Mouse (Mus musculus) spleen, postnatal 36 days (tissue): ENCODE measurements at regions not wholly inside any gene's neighbourhood (a gene's known extent, or its start where the extent isn't known, plus 50 kb on each side); places are given as distances from the start of the nearest gene placed in this dataset.

Experiments used
- DNase-seq, 2 experiments: peaks; one replicate each; pipeline ENCODE4 v3.0.0; 2022; ENCODE audit warnings: low spot score in 2 of 2, mixed read lengths in 1 of 2

DNA sequence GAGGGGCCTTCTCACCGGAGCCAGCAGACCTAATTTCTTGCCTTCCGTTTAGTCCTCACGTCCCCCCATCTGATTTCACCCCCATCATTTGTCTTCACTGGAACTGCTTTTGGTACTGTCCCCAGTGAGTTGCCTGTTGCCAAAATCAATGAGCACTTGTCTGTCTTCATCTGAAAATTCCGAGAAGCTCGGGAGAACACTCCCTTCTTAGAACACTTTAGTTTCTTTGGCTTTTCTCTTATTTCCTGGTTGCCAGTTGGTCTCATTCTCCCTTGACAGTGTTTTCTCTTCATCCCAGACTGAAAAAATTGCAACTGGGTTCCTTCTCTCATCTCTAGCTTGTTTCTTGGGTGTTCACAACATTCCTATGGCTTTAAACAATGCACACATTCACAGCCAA is 305.2 kb upstream of the Gm9747 start:
- DNase-seq = peak; percentile 2 to 3

GRCm38 (mm10) chr1:81933064-81933463 is 299.8 kb upstream of the Gm9747 start:
- no peak for DNase-seq

DNA sequence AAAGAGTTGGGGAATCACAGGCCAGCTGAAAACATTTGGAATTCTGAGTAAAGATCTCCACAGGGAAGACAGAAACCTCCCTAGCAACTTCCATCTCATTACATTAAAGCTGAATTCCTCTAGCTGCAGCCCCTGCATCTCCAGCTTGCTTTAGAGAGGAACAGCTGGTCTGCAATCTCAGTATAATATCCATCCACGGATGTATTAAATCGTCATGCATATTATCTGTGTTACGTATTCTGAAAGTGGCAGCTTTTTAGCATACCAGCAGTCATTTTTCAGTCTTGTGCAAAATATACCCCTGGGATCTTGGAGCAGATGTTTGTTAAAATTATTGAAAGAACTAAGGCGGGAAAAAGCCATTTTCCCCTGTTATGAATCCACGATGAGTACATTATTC is 287.7 kb upstream of the Gm9747 start:
- no peak for DNase-seq

- DNase-seq = no peak
Measured at GRCm38 (mm10) chr1:81950140-81950550, 282.8 kb upstream of the Gm9747 start.

GRCm38 (mm10) chr1:81950853-81951252 is 282.1 kb upstream of the Gm9747 start:
- DNase-seq = no peak

DNA sequence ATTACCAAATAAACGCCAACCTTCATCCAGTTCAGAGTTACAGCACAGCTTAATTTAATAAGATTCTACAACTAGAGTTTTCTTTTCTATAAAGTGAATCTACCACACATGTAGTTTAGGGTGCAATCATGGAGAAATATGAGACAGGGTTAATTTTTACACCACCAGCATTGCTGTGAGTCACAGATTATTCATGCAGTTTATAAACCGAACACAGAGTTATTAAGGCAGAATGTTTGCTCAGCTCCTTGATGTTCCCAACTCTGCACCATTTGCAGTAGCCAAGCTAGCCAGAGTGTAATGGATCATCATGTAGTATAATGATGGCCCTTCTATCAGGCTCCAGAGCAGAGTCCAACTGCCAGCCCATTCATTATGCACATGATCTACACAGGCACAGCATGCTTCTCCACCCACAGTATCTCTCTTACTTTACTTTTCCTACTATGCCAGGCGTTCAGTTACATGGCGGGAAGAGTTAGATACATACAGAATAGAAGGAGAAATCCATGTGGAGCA is 281.4 kb upstream of the Gm9747 start:
- DNase-seq = no peak

DNA sequence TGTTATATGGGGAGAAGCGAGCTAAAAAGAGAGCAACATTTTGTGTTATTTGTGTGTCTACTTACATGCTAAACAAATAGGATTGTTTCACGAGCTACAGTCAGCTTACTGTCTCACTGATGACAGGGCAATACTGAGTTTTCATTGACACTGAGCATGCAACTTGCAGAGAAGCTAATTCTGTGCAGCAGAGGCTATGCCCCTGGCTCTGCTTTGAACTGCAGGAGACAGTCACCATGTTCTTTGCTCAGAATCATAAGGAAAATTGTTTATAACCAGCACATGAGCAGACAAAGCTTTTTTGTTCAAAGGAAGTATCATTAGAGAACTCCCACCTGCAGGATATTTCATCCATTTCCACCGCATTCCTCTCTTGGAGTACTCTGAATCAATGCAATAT is 280.8 kb upstream of the Gm9747 start:
- DNase-seq = no peak

DNA sequence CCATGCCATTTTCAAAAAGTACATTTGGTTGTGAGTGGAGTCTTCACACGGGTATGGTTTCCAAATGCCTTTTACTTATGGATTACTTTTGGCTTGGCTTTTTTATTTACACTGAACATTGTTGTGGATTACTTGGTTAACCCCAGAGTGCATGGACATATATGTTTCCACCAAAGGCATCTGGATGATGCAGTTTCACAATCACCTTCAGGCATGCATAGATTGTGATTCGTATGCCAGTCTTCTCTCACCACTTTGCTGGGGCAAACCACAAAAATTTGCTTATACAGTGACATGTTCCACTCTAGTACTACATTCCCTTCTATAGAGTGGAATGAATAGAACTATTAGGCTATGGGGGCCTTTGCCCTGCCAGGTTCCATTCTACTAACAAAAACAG is 278.4 kb upstream of the Gm9747 start:
- no peak for DNase-seq

GRCm38 (mm10) chr1:81967062-81967461 is 265.9 kb upstream of the Gm9747 start:
- no peak for DNase-seq

DNA sequence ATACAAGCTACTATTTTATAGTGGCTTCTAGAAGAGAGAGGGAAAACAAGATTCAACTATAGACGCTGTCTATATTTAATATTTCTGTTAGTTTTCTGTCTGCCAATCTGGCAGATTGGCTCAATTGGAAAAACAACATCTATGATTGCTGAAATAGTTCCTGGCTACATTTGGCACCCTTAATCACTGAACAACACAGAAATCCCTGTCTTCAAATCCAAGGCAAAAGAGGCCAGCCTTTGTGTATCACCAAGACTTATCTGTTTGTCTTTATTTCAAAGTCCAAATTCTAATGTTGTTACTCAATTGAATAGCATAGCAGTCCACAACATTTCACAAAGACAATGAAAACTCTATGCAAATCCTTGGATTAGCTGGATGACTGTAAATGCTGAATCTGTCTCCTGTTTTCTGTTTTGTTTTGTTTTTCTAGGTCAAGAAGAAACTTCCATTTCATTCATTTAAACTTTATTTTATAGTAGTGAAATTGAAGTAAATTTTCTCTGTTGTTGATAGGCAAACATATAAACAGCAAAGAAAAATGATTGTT is 265.1 kb upstream of the Gm9747 start:
- no peak for DNase-seq

- no peak for DNase-seq
Measured at GRCm38 (mm10) chr1:81972575-81972974, 260.3 kb upstream of the Gm9747 start.

GRCm38 (mm10) chr1:81973481-81973880 is 259.4 kb upstream of the Gm9747 start:
- DNase-seq = no peak

DNA sequence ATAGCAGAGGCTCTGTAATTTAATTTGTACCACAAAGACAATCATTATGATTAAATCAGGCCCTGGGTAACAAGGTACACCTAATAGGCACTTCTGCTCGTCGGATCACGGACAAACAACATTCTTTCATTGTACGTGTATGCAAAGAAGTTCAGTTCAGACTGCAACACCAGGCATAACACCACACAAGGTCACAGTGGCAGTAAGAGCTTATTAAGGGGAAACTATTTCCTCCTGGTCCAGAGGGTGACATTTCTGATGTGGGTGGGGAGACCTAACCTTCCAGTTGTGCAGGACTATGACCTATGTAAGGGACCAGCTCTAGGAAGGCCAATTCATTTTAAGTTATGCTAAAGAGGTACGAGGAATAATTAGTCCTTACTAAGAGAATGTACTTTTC is 225.0 kb upstream of the Gm9747 start:
- DNase-seq = no peak

DNA sequence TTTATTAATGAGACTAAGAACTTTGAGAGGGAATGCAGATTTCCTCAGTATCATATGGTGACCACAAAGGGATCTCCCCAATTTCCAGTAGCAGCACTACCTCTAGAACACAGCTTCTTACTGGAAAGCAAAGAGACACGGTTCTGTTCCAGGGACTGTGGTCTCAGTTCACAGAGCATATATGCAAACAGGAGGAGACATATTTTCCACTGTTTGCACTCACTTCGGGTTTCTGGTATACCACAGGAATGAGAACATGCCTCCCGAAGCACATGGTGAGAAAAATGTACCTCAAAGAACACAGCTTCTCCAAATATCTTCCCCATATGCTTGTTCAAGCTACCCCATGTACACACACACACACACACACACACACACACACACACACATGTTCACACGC is 224.1 kb upstream of the Gm9747 start:
- no peak for DNase-seq

GRCm38 (mm10) chr1:82010995-82011394 is 221.9 kb upstream of the Gm9747 start:
- DNase-seq = no peak

GRCm38 (mm10) chr1:82015341-82015740 is 217.6 kb upstream of the Gm9747 start:
- no peak for DNase-seq

DNA sequence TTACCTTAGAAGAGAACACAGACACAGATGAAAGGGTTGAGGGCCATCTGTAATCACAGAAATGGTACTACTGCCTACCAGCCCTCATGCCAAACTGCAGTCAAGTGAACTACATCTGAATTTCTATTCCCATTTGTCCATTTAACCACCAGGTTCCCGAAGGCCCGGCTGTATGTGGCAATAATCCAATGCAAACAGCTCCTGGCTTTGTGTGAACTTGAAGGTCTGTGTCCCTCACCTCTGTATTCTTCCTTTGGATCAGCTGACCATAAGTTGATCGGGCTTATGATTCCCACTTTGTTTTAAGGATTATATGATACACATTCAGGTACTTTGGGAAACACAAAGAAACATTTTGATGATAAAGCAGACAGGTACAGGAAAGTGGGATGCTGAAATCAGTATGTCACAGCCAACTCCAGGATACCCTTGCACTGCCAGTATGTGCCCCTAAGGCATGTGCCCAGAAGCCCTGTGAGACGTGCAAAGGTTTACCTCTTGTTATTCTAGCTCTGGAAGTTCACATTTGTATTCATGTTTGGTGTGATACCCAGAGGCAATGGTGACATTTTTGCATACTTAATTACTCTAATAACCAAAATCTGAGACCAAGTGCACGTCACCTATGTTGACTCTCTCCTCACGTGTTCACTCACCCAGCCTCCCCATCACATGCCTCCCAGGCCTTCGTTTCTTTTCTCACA is 214.1 kb upstream of the Gm9747 start:
- no peak for DNase-seq

GRCm38 (mm10) chr1:82027761-82028160 is 205.2 kb upstream of the Gm9747 start:
- DNase-seq = no peak

DNA sequence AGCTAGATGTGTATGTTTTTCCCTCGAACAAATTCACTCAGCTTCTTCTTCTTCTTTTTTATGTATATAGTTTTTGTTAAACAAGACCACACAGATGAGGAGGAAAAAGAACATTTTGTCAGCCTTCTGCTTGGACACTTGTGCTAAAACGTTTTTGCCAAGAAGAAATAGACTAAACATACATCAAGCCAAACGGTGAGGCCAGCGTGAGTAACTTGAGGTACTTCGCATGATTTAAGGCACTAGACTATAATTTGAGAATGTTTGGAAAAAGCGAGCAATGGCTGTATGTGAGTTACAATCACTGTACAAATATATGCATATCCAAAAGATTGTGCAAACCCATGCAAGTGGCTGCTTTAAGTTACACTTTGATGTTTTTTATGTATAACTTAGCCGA is 201.8 kb upstream of the Gm9747 start:
- no peak for DNase-seq

- no peak for DNase-seq
Measured at GRCm38 (mm10) chr1:82032410-82032809, 200.5 kb upstream of the Gm9747 start.

DNA sequence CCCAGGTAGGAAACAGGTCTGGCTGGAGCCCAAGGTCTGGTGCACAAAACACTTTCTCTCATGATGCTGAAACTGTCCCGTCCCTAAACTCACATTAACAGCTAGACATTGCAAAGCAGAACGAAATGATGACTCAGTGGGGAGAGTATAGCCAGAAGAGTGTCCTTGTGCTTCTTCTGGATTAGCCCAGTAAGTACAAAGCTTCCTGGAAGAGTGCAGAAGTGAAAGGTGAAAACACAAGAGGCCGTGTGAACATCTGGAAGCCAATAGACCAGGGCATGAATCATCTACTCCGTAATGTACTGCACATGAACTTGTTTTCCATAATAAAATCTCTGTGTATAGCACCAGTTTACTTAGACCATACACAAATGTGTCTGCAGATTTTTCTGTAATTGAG is 194.7 kb upstream of the Gm9747 start:
- no peak for DNase-seq

DNA sequence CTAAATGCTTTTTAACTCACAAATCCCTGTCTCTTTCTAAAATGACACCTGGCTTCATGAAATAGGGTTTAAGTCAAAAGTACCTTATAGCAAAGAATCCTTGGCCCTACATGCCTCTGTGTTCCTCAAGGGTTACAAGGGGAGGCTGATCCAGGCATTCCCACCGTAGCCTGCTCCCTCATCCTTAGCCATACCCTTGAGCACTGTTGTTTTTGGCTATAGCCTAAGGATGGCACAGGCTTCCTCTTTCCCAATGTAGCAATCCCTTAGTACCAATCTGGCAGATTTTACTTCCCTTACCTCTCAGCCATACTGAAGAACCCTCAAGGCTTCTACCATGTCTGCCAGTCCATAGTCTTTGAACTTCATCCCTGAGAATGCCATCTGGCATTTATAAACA is 194.2 kb upstream of the Gm9747 start:
- DNase-seq = no peak

DNA sequence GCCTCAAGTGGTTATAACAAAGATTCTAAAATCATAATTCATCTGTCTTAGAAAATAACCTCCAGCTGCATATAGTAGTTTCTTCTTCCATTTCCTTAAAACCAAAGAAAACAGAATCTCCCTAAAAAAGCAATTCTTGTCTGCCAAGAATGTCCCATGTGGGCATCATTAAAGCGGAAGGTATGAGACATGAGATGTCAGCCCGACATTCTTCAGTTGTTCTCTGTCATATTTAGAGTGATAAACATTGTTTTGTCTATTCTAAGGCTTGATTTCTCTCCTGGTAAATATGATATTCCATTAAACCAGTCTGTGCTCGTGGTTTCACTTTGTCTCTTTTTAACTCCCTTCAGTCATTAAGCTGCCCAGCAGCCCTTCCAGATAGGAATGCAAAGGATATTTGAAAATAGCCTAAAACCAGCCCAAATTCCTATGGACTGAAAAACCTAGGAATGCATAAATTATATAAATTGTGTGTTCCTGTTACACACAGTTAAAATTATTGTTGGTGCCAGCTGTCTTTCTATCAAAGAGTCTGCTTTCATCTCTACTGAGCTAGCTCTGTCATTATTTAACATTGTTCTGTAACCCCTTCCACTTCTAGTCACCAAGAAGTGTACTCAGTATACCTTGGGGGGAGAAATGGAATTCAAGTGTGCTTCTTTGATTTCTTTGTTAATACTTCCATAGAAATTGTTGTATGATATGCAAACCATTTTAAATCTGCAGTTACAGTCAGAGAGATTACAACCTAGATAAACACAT is 191.4 kb upstream of the Gm9747 start:
- no peak for DNase-seq
